Mouse (Mus musculus): ENCODE measurements around the gene Sigmar1.
A peak's percentile ranks its signal among the peaks of the same experiment; 100 is the strongest.
"Not testable (repeated sequence)": the region's sequence is repeated elsewhere in the genome, so short reads cannot be mapped to it uniquely, and the experiment has no call there.

Gene Sigmar1

GRCm38 (mm10) chr4:41711705-41712375 lies 44.1 kb downstream of the Sigmar1 start:
- DNase-seq (ENCODE audit: low read depth, low spot score) = no peak

DNA sequence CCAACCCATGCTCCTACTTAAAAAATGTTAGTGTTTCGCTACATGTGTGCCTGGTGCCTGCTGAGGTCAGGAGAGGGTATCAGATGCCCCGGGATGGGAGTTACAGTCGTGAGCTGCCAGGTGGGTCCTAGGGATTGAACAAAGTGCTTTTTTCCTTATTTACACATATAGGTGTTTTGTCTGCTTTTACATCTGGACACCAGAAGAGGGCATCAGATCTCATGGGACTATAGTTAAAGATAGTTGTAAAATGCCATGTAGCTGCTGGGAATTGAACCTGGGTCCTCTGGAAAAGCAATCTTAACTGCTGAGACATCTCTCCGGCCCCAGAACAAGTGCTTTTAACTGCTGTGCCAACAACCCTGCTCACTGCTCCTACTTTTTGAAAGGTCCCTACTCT lies 45.7 kb downstream of the Sigmar1 start:
- DNase-seq (ENCODE audit: low read depth, low spot score) = no peak

DNA sequence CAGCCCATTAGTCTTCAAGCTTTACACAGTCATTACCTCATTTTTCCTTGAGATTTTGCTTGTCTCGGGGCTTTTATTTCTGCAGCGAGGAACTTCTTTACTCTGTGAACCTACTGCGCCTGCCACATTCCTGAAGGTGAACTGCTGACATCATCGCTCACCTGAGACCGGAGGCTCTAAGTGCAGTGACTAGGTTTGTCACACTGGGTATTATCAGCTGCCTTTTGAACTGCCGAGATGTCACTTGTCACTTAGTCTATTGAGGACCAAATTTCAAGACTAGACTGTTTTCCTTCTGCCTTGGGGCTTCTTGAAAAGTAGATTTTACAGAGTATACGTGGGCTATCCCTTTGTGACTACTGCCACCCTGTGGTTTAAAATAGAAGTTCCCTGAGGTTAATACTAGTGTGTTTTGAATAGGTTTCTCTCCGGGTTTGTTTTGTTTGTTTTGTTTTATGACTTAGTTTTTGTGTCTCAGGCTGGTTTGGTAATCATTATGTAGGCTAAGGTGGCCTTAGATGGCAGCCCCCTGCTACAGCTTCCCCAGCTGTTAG lies 47.7 kb downstream of the Sigmar1 start:
- peak; percentile 69 for DNase-seq (ENCODE audit: low read depth, low spot score)

GRCm38 (mm10) chr4:41707011-41707535 lies 48.9 kb downstream of the Sigmar1 start:
- peak; percentile 74 for DNase-seq (ENCODE audit: low read depth, low spot score)

- no peak for DNase-seq (ENCODE audit: low read depth, low spot score)
Measured at GRCm38 (mm10) chr4:41705922-41706754, 49.8 kb downstream of the Sigmar1 start.

GRCm38 (mm10) chr4:41704651-41705050 lies 51.3 kb downstream of the Sigmar1 start:
- DNase-seq (ENCODE audit: low read depth, low spot score) = no peak

GRCm38 (mm10) chr4:41702226-41702625 lies 53.7 kb downstream of the Sigmar1 start:
- DNase-seq (ENCODE audit: low read depth, low spot score) = not testable (repeated sequence)

- DNase-seq (ENCODE audit: low read depth, low spot score) = not testable (repeated sequence)
Measured at GRCm38 (mm10) chr4:41700224-41700623, 55.7 kb downstream of the Sigmar1 start.

GRCm38 (mm10) chr4:41699783-41700182 lies 56.2 kb downstream of the Sigmar1 start, which contains the start of gene Il11ra1:
Gene Il11ra1 (plus strand): TSS chr4:41699989.
- not testable (repeated sequence) for DNase-seq (ENCODE audit: low read depth, low spot score)

DNA sequence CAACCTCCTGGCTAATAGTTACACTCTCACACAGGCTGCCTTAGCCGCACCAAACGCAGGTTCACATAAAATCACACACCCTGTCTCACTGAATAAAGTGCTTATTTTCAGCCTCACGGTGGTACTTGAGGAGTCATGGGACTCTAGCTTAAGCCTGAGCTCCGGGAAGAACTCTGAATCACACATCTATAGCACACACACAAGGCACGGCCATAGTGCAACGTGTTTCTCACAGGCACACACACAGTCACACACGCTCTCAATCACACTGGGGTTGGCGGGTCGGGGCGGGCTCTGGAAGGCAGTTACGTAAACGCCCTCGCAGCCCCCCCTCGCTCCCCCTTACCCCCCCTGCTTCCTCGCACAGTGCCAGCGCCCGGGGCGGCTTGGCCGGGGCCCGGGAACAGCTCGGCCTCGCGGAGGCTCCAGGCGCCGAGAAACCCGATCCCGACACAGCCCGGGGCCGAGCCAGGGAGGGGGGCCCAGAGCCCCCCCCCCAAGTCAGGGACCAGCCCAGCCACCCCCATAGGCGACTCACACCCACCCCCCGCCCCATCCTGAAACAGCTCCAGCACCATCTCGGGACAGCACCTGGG lies 57.4 kb downstream of the Sigmar1 start:
- not testable (repeated sequence) for DNase-seq (ENCODE audit: low read depth, low spot score)

DNA sequence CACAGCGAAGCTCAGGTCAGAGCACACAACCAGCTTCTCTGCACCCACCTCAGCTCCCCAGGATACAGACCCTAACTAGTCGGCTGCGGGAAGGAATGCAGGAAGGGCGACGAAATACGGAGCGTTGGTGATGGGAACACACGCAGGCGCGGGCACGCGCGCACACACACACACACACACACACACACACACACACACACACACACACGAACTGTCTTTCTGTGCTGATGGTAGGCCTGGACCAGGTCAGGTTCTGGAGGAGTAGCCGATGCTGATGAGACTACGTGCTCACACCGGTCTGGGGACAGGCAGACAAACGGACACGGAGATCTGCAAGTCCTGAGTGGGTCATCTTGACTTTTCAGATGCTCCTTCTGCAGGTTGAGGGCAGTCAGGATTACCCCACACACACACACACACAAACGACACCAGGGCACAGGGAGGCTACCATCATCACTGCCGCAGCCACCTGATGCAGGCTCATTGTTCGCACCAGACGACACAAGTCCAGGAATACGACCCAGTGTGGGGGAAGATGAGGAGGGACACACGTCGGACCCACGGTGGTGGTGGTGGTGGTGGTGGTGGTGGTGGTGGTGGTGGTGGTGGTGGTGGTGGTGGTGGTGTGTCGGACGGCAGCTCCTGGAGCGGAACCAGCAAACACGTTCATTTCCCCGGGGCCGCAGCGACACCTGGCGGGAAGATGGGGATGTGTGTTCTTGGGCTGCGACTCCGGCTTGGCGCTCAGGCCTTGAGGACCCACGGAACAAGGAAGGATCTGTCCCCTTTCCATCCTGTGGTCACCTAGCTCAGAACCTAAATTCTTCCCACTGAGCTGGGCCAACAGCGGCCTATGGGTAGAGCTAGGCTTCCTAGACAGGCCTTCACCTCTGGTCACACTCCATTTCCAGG lies 58.8 kb downstream of the Sigmar1 start, which contains the start of gene Cntfr:
Gene Cntfr (minus strand): TSS at position 160 of the 912 bp plus-strand sequence.
- DNase-seq (ENCODE audit: low read depth, low spot score) = peak; percentile 78

- DNase-seq (ENCODE audit: low read depth, low spot score) = not testable (repeated sequence)
Measured at GRCm38 (mm10) chr4:41696452-41696851, 59.5 kb downstream of the Sigmar1 start.

- not testable (repeated sequence) for DNase-seq (ENCODE audit: low read depth, low spot score)
Measured at GRCm38 (mm10) chr4:41695800-41696199, 60.2 kb downstream of the Sigmar1 start.

DNA sequence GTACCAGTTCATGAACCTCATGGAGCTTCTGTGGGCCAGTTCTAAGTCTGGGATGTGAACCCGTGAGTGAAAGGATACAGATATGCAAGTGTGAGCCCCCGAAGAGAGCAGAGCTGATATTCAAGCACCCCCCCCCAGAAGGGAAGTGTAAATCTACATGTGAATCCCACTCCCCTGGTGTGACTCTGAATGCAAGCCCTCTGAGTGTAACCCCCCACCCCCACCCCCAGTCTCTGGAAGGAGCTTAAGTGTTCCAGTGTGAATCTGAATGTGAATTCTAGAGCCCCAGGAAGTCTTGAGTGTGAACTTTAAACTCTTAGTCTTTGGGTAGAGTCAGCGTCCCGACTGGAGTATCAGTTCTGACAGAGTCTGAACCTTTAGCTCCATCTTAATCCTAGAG lies 62.4 kb downstream of the Sigmar1 start:
- not testable (repeated sequence) for DNase-seq (ENCODE audit: low read depth, low spot score)

DNA sequence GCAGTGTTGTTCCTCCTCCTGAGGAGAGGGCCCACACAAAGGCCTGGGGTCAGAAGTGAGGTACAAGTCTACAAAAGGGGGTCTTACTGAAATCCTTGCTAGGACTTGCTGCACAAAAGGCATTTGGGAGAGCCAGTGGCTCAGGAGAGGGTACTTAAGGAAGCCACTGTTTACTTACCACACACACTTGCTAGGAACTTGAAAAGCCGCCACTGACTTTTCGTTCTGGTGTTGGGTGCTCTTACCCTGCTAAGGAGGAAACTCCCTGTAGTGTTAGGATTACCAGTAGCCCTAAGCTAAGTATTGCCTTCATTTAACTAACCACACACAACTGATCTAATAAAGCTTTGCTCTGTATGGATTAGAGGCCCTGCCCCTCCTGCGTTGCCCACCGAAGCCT lies 65.9 kb downstream of the Sigmar1 start:
- DNase-seq (ENCODE audit: low read depth, low spot score) = not testable (repeated sequence)

GRCm38 (mm10) chr4:41688562-41688961 lies 67.4 kb downstream of the Sigmar1 start:
- not testable (repeated sequence) for DNase-seq (ENCODE audit: low read depth, low spot score)

Data from forelimb bud, embryonic 11.5 days (tissue).